Mouse (Mus musculus): ENCODE data around the gene Mief2.

DNA sequence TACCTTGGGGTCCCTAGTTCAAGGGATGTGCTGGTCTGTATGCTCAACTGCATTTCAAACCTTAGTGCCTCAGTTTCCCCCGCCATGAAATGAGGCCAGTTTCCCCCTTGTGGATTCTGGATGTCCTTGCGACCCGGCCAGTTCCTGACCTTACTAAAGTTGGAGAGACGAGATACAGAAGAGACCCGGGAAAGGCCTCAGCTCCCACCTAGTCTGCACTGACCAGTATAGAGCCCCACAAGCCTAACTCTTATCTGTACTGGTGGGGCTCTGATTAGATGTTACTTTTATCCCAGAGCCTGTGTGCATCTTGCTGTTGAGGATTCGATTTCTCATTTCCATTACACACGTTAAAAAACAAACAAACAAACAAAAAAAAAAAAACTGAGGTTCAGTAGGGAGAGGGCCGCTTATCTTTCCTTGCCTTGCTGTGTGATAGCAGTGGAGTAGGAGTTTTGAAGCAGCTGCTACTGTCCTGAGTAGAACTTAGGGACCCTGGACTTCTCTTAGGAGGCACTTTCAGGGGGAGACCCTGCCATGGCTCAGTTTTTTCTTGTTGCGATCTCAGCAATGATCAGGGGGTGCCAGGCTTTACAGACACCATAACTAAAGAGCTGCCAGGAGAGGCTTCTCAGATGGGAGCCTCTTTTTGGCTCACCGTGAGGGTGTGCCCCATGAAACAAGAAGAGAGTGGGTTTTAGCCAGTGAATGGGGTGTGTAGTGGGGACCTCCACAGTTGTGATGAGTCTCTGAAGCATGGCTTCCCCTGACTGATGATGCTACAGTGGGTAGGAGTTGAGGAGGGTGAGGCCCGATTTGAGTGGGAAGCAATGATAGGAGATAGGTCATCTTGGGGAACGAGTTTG is 27.6 kb upstream of the Mief2 start:
- TF ChIP-seq SRF (IDR thresholded peaks at IDR 0.05; ENCODE audit: control insufficient read depth, insufficient read length, low read depth) (no peak), E2F4 (IDR thresholded peaks at IDR 0.05; ENCODE audit: insufficient read depth) (no peak), MYOG (IDR thresholded peaks at IDR 0.05; ENCODE audit: control insufficient read depth in 1 of 3, insufficient read depth in 1 of 3, insufficient read length in 2 of 3, low read depth in 2 of 3) (no peak), POLR2A (IDR thresholded peaks at IDR 0.05; ENCODE audit: insufficient read length, low read depth) (no peak), MYOD1 (IDR thresholded peaks at IDR 0.05; ENCODE audit: control insufficient read depth in 1 of 3, insufficient read length in 2 of 3, low read depth in 2 of 3) (no peak), USF1 (IDR thresholded peaks at IDR 0.05; ENCODE audit: low read depth) (no peak), POLR2AphosphoS2 (IDR thresholded peaks at IDR 0.05; ENCODE audit: insufficient read length, low read depth) (no peak)

Measured in myocyte (in vitro differentiated cells).